Mouse (Mus musculus) lung, adult 2 months (tissue): ENCODE data around the gene Edem2. TPM values are rescaled to one million over a fixed set of nuclear protein-coding genes. Genes with fewer than 3 reads are reported as not detected.
A peak's percentile ranks its signal among the peaks of the same experiment; 100 is the strongest.
"Not testable (repeated sequence)": the region's sequence is repeated elsewhere in the genome, so short reads cannot be mapped to it uniquely, and the experiment has no call there.

Source experiments
- DNase-seq: peaks from one replicate; pipeline ENCODE4 v3.0.0; 2022
- H3K4me1 ChIP-seq: fragments of 200-500 bp; 2 replicates; pipeline ENCODE4 v1.6.1; 2011; ENCODE audit warnings: low read length; ENCODE audit not compliant: control insufficient read depth, insufficient read depth
- H3K4me3 ChIP-seq: fragments of 200-500 bp; replicated peaks from 2 replicates; pipeline ENCODE3; 2011; ENCODE audit warnings: low read depth, mild to moderate bottlenecking, control low read depth, low read length; ENCODE audit errors: extremely low read depth
- CTCF ChIP-seq: fragments of 200-500 bp; IDR thresholded peaks from 2 replicates; pipeline ENCODE4 v1.5.1; 2011; ENCODE audit warnings: mild to moderate bottlenecking, low read length, control low read depth; ENCODE audit not compliant: insufficient read depth
- POLR2A ChIP-seq: fragments of 200-500 bp; IDR thresholded peaks from 2 replicates; pipeline ENCODE4 v1.6.1; 2011; ENCODE audit warnings: low read depth, mild to moderate bottlenecking, control low read depth, low read length, borderline replicate concordance; ENCODE audit errors: extremely low read depth
- WGBS: fragments of 180-500 bp; shearing (Covaris S2); methylation state at CpG from one replicate; pipeline ENCODE4 v1.1.7; 2018; 5-methylcytosine and 5-hydroxymethylcytosine counted together
- polyA plus RNA-seq: library from polyadenylated mRNA; depleted of rRNA; stranded (reverse); fragments of >200 nt; gene quantifications from 2 replicates; pipeline ENCODE4 v1.2.3, GENCODE M21; 2012

Gene Edem2
- polyA plus RNA-seq, 1 experiment = 50.3 TPM

- 78% methylated on average over 11 of the region's 11 CpGs for WGBS
- H3K4me1 ChIP-seq = no peaks in the 10 kb centered on the region
- TF ChIP-seq CTCF = no peak
- TF ChIP-seq POLR2A = no peak
- H3K4me3 ChIP-seq = no peak overlapping the region
- DNase-seq = no peak
These were observed 18.7 kb downstream of the Edem2 start for GRCm38 (mm10) chr2:155710557-155710956.

- Histone ChIP-seq H3K4me1 (no peaks in the 10 kb centered on the region), H3K4me3 (no peak overlapping the region)
- WGBS = 63% methylated on average over 4 of the region's 4 CpGs
- DNase-seq = no peak
- no peak for TF ChIP-seq CTCF
- no peak for TF ChIP-seq POLR2A
These were observed 22.0 kb downstream of the Edem2 start for GRCm38 (mm10) chr2:155707251-155707650.

- Histone ChIP-seq H3K4me1 (no peaks in the 10 kb centered on the region), H3K4me3 (no peak overlapping the region)
- no peak for DNase-seq
- WGBS = 61% methylated on average over 4 of the region's 4 CpGs
- TF ChIP-seq CTCF = no peak
- no peak for TF ChIP-seq POLR2A
These were observed 25.6 kb downstream of the Edem2 start for GRCm38 (mm10) chr2:155703630-155704029.

GRCm38 (mm10) chr2:155701399-155701919 lies 27.8 kb downstream of the Edem2 start:
- TF ChIP-seq CTCF = no peak
- WGBS = 43% methylated on average over 19 of the region's 19 CpGs
- no peak overlapping the region for H3K4me3 ChIP-seq

GRCm38 (mm10) chr2:155698443-155698842 lies 30.8 kb downstream of the Edem2 start:
- WGBS = 93% methylated on average over 6 of the region's 6 CpGs
- not testable (repeated sequence) for H3K4me3 ChIP-seq, H3K4me1 ChIP-seq, DNase-seq

More at GRCm38 (mm10) chr2:155701399-155701919, 27.8 kb downstream of the Edem2 start:
- no peaks in the 10 kb centered on the region for H3K4me1 ChIP-seq
- no peak for DNase-seq

- no peak for TF ChIP-seq POLR2A
- TF ChIP-seq CTCF = no peak
- 63% methylated on average over 7 of the region's 7 CpGs for WGBS
- no peak overlapping the region for H3K4me3 ChIP-seq
These were observed 32.4 kb downstream of the Edem2 start for GRCm38 (mm10) chr2:155696851-155697250.

GRCm38 (mm10) chr2:155696091-155696558 lies 33.1 kb downstream of the Edem2 start:
- Histone ChIP-seq H3K4me3 (no peak overlapping the region), H3K4me1 (no peaks in the 10 kb centered on the region)
- 18% methylated on average over 7 of the region's 7 CpGs for WGBS
- TF ChIP-seq CTCF (peak; percentile 94), POLR2A (no peak)
- peak; percentile 86 for DNase-seq

More at GRCm38 (mm10) chr2:155696851-155697250, 32.4 kb downstream of the Edem2 start:
- DNase-seq = no peak
- no peaks in the 10 kb centered on the region for H3K4me1 ChIP-seq

- Histone ChIP-seq H3K4me1 (peaks cover 3% of the 10 kb centered on the region; the same call in 1 of the 2 replicates), H3K4me3 (no peak overlapping the region)
- 64% methylated on average over 3 of the region's 3 CpGs for WGBS
- TF ChIP-seq CTCF (no peak), POLR2A (no peak)
- DNase-seq = no peak
These were observed 34.0 kb downstream of the Edem2 start for GRCm38 (mm10) chr2:155695316-155695715.

GRCm38 (mm10) chr2:155694564-155694963 lies 34.7 kb downstream of the Edem2 start:
- TF ChIP-seq POLR2A = no peak
- no peak for TF ChIP-seq CTCF
- WGBS = 55% methylated on average over 2 of the region's 2 CpGs
- no peak overlapping the region for H3K4me3 ChIP-seq
- no peak for DNase-seq
- peaks cover 5% of the 10 kb centered on the region; the same call in 1 of the 2 replicates for H3K4me1 ChIP-seq

- 72% methylated on average over 4 of the region's 4 CpGs for WGBS
- DNase-seq = no peak
- H3K4me1 ChIP-seq = peaks cover 5% of the 10 kb centered on the region; the same call in 1 of the 2 replicates
- TF ChIP-seq CTCF (no peak), POLR2A (no peak)
- no peak overlapping the region for H3K4me3 ChIP-seq
These were observed 36.1 kb downstream of the Edem2 start for GRCm38 (mm10) chr2:155693136-155693535.
